Mouse (Mus musculus): ENCODE results near the gene Smad5. TPM values are rescaled to one million over a fixed set of nuclear protein-coding genes. Genes with fewer than 3 reads are reported as not detected.

Smad5 gene
- total RNA-seq, 2 experiments from 2014 or later: 18.1 to 23.1 TPM

DNA sequence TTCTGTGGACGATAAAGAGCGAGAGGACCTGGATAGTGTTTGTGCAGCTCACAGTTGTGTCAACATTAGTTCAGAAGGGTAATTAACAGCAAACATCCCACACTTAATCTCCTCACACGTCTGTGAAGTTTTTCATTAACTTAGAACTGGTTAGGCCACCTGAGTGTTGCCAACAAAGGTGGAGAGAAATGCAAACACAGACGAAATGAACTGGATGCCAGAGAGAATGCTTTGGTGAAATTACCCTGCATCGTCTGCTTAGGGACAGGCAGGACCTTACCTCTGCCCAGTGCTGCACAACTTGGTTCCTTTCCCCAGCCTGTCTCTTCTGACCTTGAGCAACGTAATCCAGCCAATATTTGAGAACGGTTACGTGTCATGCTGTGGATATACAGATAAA, 44.7 kb downstream of the Smad5 start:
- no peak for DNase-seq (ENCODE audit: low spot score in 2 of 2)

GRCm38 (mm10) chr13:56749377-56749776, 46.6 kb downstream of the Smad5 start:
- intact Hi-C loops (cut with DNase I): no loop called here
- DNase-seq (ENCODE audit: low spot score in 2 of 2): no peak

More for the DNA sequence above, 44.7 kb downstream of the Smad5 start:
- intact Hi-C loops (cut with DNase I): no loop called here

DNA sequence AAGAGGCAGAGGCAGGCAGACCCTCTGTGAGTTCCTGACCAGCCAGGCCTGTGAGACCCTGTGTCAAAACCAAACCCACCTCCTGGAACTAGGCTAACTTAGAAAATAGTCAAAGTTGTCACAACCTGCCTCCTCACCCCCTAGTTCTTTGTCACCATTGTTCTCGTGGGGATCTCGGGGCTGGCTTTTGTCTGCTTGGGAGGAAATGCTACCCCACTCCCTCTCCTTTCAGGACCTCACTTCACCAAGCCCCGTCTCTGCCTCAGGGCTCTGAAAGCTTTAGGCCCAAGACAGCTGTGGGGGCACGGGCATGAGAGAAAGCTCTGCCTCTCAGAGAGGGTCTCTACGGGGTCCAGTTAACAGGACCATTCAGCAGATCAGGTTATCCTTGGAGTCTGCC, 49.0 kb downstream of the Smad5 start:
- intact Hi-C loops (cut with DNase I): loop anchor here (10.0 kb wide), 1 partner anchor 277 kb away; no protein-coding TSS in a partner anchor
- no peak for DNase-seq (ENCODE audit: low spot score in 2 of 2)

DNA sequence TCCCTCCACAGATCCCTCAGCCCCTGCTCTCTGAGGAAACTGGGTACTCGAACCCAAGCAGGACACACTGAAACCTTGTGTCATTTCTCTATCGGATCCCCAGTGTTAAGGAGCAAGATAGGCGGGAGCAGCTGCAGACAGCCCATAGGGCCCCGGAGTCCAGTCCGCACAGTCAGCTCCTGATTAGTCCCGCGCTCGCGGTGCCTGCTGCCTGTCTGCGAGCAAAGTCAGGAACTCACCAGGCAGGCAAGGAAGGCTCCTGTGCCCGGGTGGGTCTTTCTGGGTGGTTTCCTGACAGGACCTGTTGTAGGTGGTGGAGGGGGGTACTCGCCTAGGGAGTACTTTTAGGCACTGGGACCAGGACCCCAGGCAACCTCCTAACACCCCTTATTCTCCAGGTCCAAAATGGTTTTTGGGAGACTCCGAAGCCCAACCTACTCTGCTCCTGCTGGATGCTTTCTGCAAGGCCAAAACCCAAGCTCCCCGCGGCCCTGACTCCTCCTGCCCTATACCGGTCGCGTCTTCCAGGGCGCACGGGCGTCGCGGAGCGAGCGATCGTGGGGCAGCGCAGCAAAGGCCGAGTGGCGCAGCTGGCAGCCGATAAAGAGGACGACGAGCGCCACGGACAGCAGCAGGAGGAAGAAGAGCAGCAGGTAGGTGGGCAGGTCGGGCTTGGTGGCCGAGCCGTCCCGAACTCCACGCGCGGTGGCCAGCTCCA, 49.8 kb downstream of the Smad5 start:
- intact Hi-C loops (cut with DNase I): loop anchor here (10.0 kb wide), 1 partner anchor 278 kb away; no protein-coding TSS in a partner anchor
- no peak for DNase-seq (ENCODE audit: low spot score in 2 of 2)

DNA sequence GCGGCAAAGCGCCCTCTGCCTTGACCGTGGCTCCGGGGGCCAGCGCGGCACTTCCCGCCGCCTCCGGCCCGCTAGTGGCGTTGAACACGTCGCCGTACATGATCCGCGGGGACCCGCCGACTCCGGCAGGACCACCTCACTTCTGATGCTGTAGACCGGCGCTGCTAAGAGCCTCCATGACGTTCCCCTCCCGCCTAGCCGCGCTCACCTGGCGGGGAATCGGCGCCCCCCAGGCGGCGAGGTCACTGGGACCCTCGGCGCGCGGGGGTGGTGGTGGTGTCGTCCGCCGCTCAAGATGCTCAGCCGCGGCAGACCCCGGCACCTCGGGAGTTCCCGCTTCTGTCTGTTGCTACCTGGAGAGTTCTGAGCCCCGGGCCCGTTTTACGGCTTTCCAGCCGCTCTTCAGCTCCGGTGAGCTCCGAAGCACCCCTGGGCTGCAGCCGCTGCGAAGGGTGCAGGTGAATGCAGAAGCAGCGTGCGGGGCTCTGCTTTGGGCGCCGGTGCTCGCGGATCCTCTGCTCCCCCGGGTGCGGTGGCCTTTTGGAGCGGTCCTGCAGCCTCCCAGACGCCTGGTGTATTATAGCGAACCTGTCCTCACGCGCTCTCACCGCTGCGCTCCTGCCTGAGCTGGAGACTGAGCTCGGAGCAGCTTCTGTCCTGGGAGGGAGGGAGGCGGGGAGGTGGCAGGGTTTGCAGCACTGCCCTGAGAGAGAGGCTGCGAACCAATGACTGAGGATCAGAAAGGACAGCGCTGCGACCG, 50.6 kb downstream of the Smad5 start, which contains the start of gene Gm45623:
Gene Gm45623, minus strand, starts transcription at position 636 of the 760 bp plus-strand sequence.
- no peak for DNase-seq (ENCODE audit: low spot score in 2 of 2)
- intact Hi-C loops (cut with DNase I): loop anchor here (10.0 kb wide), 1 partner anchor 279 kb away; no protein-coding TSS in a partner anchor

GRCm38 (mm10) chr13:56755871-56756270, 53.1 kb downstream of the Smad5 start:
- intact Hi-C loops (cut with DNase I): loop anchor here (10.0 kb wide), 1 partner anchor 281 kb away; no protein-coding TSS in a partner anchor
- DNase-seq (ENCODE audit: low spot score in 2 of 2): no peak

DNA sequence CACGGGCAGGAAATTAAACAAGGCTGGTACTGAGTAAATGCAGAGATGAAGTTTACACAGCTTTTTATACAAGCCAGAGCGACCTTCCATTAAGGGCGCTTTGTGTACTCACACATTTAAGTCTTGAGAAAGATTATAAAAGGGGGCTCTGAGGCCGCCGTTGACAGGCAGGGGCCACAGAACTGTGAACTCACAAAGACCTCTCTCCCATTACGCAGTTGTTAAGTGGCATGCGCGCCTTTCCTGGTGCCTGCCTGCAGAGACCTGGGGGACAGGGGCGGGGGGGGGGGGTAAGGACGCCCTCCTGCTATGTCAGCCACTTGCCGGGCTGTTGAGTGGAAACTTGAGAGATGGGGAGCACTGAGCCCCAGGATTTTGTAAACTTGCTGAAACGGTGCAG, 54.4 kb downstream of the Smad5 start:
- intact Hi-C loops (cut with DNase I): loop anchor here (10.0 kb wide), 1 partner anchor 282 kb away; no protein-coding TSS in a partner anchor
- no peak for DNase-seq (ENCODE audit: low spot score in 2 of 2)

DNA sequence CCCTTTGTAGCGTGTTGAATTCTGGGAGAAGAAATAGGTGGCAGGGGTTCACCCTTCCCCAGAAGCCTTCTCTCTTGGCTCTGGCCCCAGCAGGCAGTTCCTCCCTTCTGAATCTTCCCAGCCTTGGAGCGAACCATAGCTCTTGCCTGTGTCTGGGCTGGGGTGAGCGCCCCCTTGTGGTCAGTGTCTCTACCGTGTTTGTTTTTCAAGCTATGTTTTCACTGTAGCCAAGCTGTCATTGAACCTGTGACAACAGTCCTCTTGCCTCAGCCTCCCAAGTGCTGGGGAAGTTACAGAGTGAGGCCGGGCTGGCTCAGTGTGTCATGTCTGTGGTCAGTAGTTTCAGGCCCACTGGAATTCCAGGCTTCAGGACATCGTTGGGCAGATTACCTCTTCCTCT, 55.7 kb downstream of the Smad5 start:
- DNase-seq (ENCODE audit: low spot score in 2 of 2): peak; percentile 59 to 64
- intact Hi-C loops (cut with DNase I): loop anchor here (10.0 kb wide), 1 partner anchor 284 kb away; no protein-coding TSS in a partner anchor

DNA sequence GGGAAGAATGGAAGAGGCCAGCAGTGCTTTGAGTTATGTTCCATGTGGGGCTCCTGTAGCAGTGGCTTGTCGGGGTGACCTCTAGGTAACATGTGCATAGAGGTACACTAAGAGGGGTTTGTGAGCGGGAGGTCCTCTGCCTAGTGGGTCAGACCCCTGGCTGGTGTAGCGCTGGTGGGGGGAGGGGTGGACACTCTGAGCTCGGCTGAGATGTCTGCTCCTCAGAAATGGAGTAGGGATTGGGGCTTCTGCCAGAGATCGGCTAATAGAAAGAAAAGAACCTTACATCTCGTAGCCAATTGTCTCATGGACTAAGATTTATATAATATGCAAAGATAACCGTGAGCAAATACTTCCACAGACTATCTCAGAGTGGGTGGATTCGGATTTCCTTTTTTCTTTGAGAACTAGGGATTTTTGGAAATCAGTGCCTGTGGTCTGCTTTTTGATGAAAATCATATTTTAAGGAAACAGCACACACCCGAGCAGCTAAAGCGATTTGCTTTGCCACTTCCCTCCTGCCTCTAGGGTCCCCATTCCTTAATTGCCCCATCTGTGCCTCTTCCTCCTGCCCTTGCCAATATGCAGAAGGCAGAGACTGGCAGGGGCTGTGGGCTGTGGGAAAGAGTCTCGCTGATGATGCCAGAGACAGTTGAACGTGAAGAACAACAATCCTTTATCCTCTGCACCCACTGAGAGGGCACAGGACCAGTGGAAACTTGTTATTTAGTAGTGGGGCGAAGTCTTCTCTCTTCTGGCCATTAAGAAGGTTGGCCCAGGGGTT, 59.8 kb downstream of the Smad5 start:
- no peak for DNase-seq (ENCODE audit: low spot score in 2 of 2)
- intact Hi-C loops (cut with DNase I): no loop called here

- no peak for DNase-seq (ENCODE audit: low spot score in 2 of 2)
- intact Hi-C loops (cut with DNase I): no loop called here
Measured at GRCm38 (mm10) chr13:56765284-56766032, 62.6 kb downstream of the Smad5 start.

GRCm38 (mm10) chr13:56766211-56766610, 63.4 kb downstream of the Smad5 start:
- intact Hi-C loops (cut with DNase I): no loop called here
- DNase-seq (ENCODE audit: low spot score in 2 of 2): no peak

GRCm38 (mm10) chr13:56769431-56769830, 66.6 kb downstream of the Smad5 start:
- intact Hi-C loops (cut with DNase I): no loop called here
- no peak for DNase-seq (ENCODE audit: low spot score in 2 of 2)

- no peak for DNase-seq (ENCODE audit: low spot score in 2 of 2)
- intact Hi-C loops (cut with DNase I): no loop called here
Measured at GRCm38 (mm10) chr13:56770136-56770578, 67.3 kb downstream of the Smad5 start.

DNA sequence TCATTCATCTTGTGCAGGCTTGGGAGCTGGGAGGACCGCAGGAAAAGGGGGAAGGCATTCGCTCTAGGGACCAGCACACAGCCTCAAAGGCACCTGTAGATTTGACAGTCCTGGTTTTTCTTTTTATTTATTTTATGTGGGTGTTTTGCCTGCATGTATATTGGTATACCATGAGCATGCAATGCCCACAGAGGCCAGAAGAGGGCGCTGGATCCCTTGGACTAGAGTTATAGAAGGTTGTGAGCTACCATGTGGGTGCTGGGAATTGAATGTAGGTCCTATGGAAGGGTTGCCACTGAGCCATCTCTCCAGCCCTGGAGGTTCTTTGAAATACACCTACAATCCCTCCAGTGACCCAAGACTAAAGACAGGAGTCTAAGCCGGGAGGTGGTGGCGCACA, 68.0 kb downstream of the Smad5 start:
- DNase-seq (ENCODE audit: low spot score in 2 of 2): no peak
- intact Hi-C loops (cut with DNase I): no loop called here

GRCm38 (mm10) chr13:56772592-56772991, 69.8 kb downstream of the Smad5 start:
- DNase-seq (ENCODE audit: low spot score in 2 of 2): no peak
- intact Hi-C loops (cut with DNase I): no loop called here

GRCm38 (mm10) chr13:56773262-56773870, 70.6 kb downstream of the Smad5 start:
- DNase-seq (ENCODE audit: low spot score in 2 of 2): no peak
- intact Hi-C loops (cut with DNase I): no loop called here

DNA sequence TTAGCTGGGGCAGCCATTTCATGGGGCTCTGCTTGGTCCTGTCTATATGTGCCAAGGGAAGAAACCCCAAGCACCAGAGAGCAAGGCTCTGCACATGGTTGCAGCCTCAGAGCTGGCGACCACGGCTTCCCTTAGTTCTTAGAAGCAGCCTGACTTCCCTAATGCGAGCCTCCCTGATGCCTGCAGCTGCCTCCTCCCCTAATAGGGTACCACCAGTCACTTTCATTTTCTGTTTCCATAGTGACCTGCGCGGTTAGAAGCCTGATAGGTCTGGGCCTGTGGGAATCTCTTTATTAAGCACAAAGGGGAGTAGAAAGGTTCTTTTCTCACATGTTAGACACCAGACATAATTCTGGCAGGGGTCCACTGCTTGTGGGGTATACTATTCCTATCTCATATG, 71.5 kb downstream of the Smad5 start:
- intact Hi-C loops (cut with DNase I): no loop called here
- no peak for DNase-seq (ENCODE audit: low spot score in 2 of 2)

DNA sequence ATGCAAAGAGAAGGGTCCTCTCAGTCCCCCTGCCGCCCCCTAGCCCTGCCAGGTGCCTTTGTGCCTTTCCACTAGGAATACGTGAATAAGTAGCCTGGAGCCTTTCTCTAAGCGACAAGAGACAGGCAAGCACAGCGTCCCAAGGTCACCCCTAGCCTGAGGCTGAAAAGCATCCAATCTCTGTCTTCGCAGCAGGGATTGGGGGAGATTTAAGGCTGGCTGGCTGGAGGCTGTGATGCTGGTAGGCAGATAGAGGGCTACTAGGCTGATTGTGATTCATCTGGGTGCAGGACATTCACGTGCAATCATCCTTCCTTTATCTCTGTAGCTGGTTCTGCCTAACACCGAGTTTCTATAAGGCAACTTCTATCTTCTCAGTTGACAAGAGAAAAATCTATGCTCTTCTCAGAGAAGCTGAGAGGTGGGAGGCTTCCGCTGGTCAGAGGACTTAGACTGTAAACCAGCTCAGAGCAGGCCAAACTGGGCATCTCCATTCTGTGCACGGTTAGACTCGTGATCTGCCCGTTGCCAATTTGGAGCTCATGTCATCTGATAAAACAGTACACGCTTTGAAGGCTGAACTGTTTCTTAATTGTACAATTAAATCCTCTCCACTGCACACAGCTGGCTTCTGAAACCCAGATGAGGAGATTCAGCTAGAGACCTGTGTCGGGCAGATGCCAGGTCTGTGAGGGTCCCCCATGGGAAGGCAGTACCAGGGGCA, 78.1 kb downstream of the Smad5 start:
- DNase-seq (ENCODE audit: low spot score in 2 of 2): no peak
- intact Hi-C loops (cut with DNase I): loop anchor here (5.0 kb wide), 1 partner anchor 84 kb away; no protein-coding TSS in a partner anchor
